In genomic region chr7:141337716-141338416, GRCm38 (mm10) we compare ENCODE assay signal across 10 mouse cellular contexts. TPM values are rescaled to one million over a fixed set of nuclear protein-coding genes. Genes with fewer than 3 reads are reported as not detected.
A peak's percentile ranks its signal among the peaks of the same experiment; 100 is the strongest.
DNase-seq lines count a peak whose midpoint lies in the region; ATAC-seq and TF ChIP-seq lines count a peak whose summit lies in the region.
"Had no signal": no experiment of that assay in that cellular context is flagged by ENCODE, and none has a peak within 500 bp of the region (broad histone marks: within the 10 kb centered on the region; RNA-seq: fewer than 3 reads in every experiment).

No protein-coding gene starts in this region.

- H3K4me1 ChIP-seq in heart, postnatal 0 days (ENCODE audit: control insufficient read depth, insufficient read depth): no peaks in the 10 kb centered on the region
- H3K4me1 ChIP-seq in intestine, postnatal 0 days (replicated peaks; ENCODE audit: control insufficient read depth, insufficient read depth, low read length): peaks cover 16% of the 10 kb centered on the region; the same call in 1 of the 2 replicates
- peaks cover 14% of the 10 kb centered on the region for H3K4me1 ChIP-seq in liver, embryonic 16.5 days (ENCODE audit: control insufficient read depth, low read depth, low read length)
- peaks cover 2% of the 10 kb centered on the region; the same call in 1 of the 2 replicates for H3K4me1 ChIP-seq in forebrain, embryonic 14.5 days (ENCODE audit: control insufficient read depth, insufficient read depth, low read length)

- H3K4me2 ChIP-seq in heart, postnatal 0 days (ENCODE audit: low read depth, low read length): no peak overlapping the region
- peak overlapping the region; percentile 73 for H3K4me2 ChIP-seq in intestine, postnatal 0 days (replicated peaks; ENCODE audit: low read depth)
- peak overlapping the region; percentile 57 for H3K4me2 ChIP-seq in liver, embryonic 16.5 days (ENCODE audit: low read depth, low read length)
- no peak overlapping the region for H3K4me2 ChIP-seq in forebrain, embryonic 14.5 days (ENCODE audit: low read length)

- no peak for TF ChIP-seq EP300 in heart, postnatal 0 days (IDR thresholded peaks at IDR 0.05; ENCODE audit: low read depth)

- peaks cover 19% of the 10 kb centered on the region for H3K36me3 ChIP-seq in heart, postnatal 0 days (replicated peaks; ENCODE audit: control insufficient read depth, insufficient read depth, low read length)
- peaks cover 27% of the 10 kb centered on the region; the same call in 1 of the 2 replicates for H3K36me3 ChIP-seq in intestine, postnatal 0 days (ENCODE audit: control insufficient read depth, insufficient read depth)
- H3K36me3 ChIP-seq in liver, embryonic 16.5 days (ENCODE audit: control insufficient read depth, insufficient read depth): peaks cover 3% of the 10 kb centered on the region
- peaks cover 23% of the 10 kb centered on the region for H3K36me3 ChIP-seq in forebrain, embryonic 14.5 days (ENCODE audit: control insufficient read depth, insufficient read depth, low read length)

- H3K9ac ChIP-seq in heart, postnatal 0 days (replicated peaks; ENCODE audit: low read depth, low read length): no peak overlapping the region
- H3K9ac ChIP-seq in intestine, postnatal 0 days (ENCODE audit: low read depth, low read length): no peak overlapping the region
- no peak overlapping the region for H3K9ac ChIP-seq in liver, embryonic 16.5 days (ENCODE audit: low read depth, low read length)
- no peak overlapping the region for H3K9ac ChIP-seq in forebrain, embryonic 14.5 days (ENCODE audit: low read length)

- H3K27ac ChIP-seq in heart, postnatal 0 days (ENCODE audit: low read depth): no peak overlapping the region
- peak overlapping the region; percentile 98 for H3K27ac ChIP-seq in intestine, postnatal 0 days (ENCODE audit: low read depth, low read length)
- no peak overlapping the region for H3K27ac ChIP-seq in liver, embryonic 16.5 days (ENCODE audit: low read length)
- no peak overlapping the region for H3K27ac ChIP-seq in forebrain, embryonic 14.5 days (ENCODE audit: low read depth, low read length)

- WGBS in heart, postnatal 0 days: 65% methylated on average over 3 of the region's 3 CpGs
- 50% methylated on average over 3 of the region's 3 CpGs for WGBS in intestine, postnatal 0 days
- WGBS in liver, embryonic 16.5 days (ENCODE audit: insufficient replicate concordance): 58% methylated on average over 3 of the region's 3 CpGs
- 83% methylated on average over 3 of the region's 3 CpGs for WGBS in forebrain, embryonic 14.5 days

- DNase-seq in heart, postnatal 0 days (ENCODE audit: low spot score): no peak
- DNase-seq in heart, adult 9 months (ENCODE audit: low spot score in 2 of 2): no peak
- peak; percentile 16 for DNase-seq in adipocyte (ENCODE audit: low spot score)
- DNase-seq in forebrain, embryonic 14.5 days (ENCODE audit: low spot score): no peak
- no peak for DNase-seq in spleen, adult 12 weeks (ENCODE audit: low spot score)
- DNase-seq: heart, postnatal 36 days; layer of hippocampus, adult 9-11 months had no signal

- H3K27me3 ChIP-seq in heart, postnatal 0 days (ENCODE audit: control insufficient read depth, insufficient read depth, low read length): no peaks in the 10 kb centered on the region
- no peaks in the 10 kb centered on the region for H3K27me3 ChIP-seq in intestine, postnatal 0 days (replicated peaks; ENCODE audit: control insufficient read depth, insufficient read depth, low read length)
- H3K27me3 ChIP-seq in liver, embryonic 16.5 days (ENCODE audit: control insufficient read depth, insufficient read depth, low read depth, low read length): no peaks in the 10 kb centered on the region
- H3K27me3 ChIP-seq in forebrain, embryonic 14.5 days (replicated peaks; ENCODE audit: control insufficient read depth, insufficient read depth, low read length): no peaks in the 10 kb centered on the region; the same call in 1 of the 2 replicates

- no peak for TF ChIP-seq CTCF in heart, postnatal 0 days (IDR thresholded peaks at IDR 0.05; ENCODE audit: low read depth)
- no peak for TF ChIP-seq CTCF in intestine, postnatal 0 days (IDR thresholded peaks at IDR 0.05; ENCODE audit: low read depth)

- no peaks in the 10 kb centered on the region for H3K9me3 ChIP-seq in heart, postnatal 0 days (replicated peaks; ENCODE audit: control insufficient read depth, low read length)
- no peaks in the 10 kb centered on the region for H3K9me3 ChIP-seq in intestine, postnatal 0 days (ENCODE audit: control insufficient read depth)
- H3K9me3 ChIP-seq in liver, embryonic 16.5 days (replicated peaks; ENCODE audit: control insufficient read depth, low read length): no peaks in the 10 kb centered on the region
- no peaks in the 10 kb centered on the region for H3K9me3 ChIP-seq in forebrain, embryonic 14.5 days (replicated peaks; ENCODE audit: control insufficient read depth, low read length)

- ATAC-seq in heart, postnatal 0 days (ENCODE audit: insufficient read depth, low read depth): 0 out of 2 replicates have a peak, but pooled peaks have one; percentile 16
- ATAC-seq in intestine, postnatal 0 days: no peak
- ATAC-seq in liver, embryonic 16.5 days (ENCODE audit: low read depth): no peak
- no peak for ATAC-seq in erythroblast, adult 5-6 weeks (replicated peaks; ENCODE audit: low FRiP score, poor library complexity, severe bottlenecking)
- ATAC-seq in forebrain, embryonic 14.5 days: no peak

- H3K4me3 ChIP-seq in heart, postnatal 0 days (ENCODE audit: low read depth, low read length): no peak overlapping the region
- H3K4me3 ChIP-seq in intestine, postnatal 0 days (ENCODE audit: low read depth, low read length): peak overlapping the region; percentile 57; the same call in 1 of the 2 replicates
- H3K4me3 ChIP-seq in liver, embryonic 16.5 days (ENCODE audit: low read depth, low read length): no peak overlapping the region
- H3K4me3 ChIP-seq in forebrain, embryonic 14.5 days (ENCODE audit: low read depth, low read length): no peak overlapping the region

RNA-seq across cellular contexts. Expression of gene Eps8l2, which starts 0.8 kb away (rescaled TPM):
- total RNA-seq in heart, postnatal 0 days (2014; rRNA removed; ENCODE audit: low replicate concordance): 2.7 and 8.9 TPM in 2 replicates
- polyA plus RNA-seq in heart, postnatal 0 days (2015; fragmentation: Nextera tagmentation; extraction: Ambion mirVana): 0.67 and 0.69 TPM in 2 replicates
- polyA plus RNA-seq in intestine, postnatal 0 days (2015; fragmentation: Nextera tagmentation; extraction: Ambion mirVana): 234 and 248 TPM in 2 replicates
- polyA plus RNA-seq in liver, embryonic 16.5 days (2015; fragmentation: Nextera tagmentation; extraction: Ambion mirVana): 26.0 and 34.0 TPM in 2 replicates
- total RNA-seq in erythroblast, adult 5-6 weeks (2015; ENCODE audit: low replicate concordance): not detected in 2 replicates
- total RNA-seq in erythroblast, adult 5-6 weeks (2017; ENCODE audit: low replicate concordance): not detected in 2 replicates
- polyA plus RNA-seq in forebrain, embryonic 14.5 days (2014; fragmentation: Nextera tagmentation; extraction: Ambion mirVana): 0.25 and 0.67 TPM in 2 replicates

RNA-seq across cellular contexts. Expression of gene Tmem80, which starts 10.3 kb away (rescaled TPM):
- 23.6 and 33.0 TPM in 2 replicates for total RNA-seq in heart, postnatal 0 days (2014; rRNA removed; ENCODE audit: low replicate concordance)
- polyA plus RNA-seq in heart, postnatal 0 days (2015; fragmentation: Nextera tagmentation; extraction: Ambion mirVana): 29.8 and 29.9 TPM in 2 replicates
- polyA plus RNA-seq in intestine, postnatal 0 days (2015; fragmentation: Nextera tagmentation; extraction: Ambion mirVana): 21.8 and 23.3 TPM in 2 replicates
- 13.9 and 16.7 TPM in 2 replicates for polyA plus RNA-seq in liver, embryonic 16.5 days (2015; fragmentation: Nextera tagmentation; extraction: Ambion mirVana)
- 6.5 and 8.4 TPM in 2 replicates for total RNA-seq in erythroblast, adult 5-6 weeks (2015; ENCODE audit: low replicate concordance)
- total RNA-seq in erythroblast, adult 5-6 weeks (2017; ENCODE audit: low replicate concordance): 10.5 and 12.9 TPM in 2 replicates
- 39.1 and 41.0 TPM in 2 replicates for polyA plus RNA-seq in forebrain, embryonic 14.5 days (2014; fragmentation: Nextera tagmentation; extraction: Ambion mirVana)

RNA-seq across cellular contexts. Expression of gene Deaf1, which starts 10.4 kb away (rescaled TPM):
- 26.4 and 30.6 TPM in 2 replicates for total RNA-seq in heart, postnatal 0 days (2014; rRNA removed; ENCODE audit: low replicate concordance)
- polyA plus RNA-seq in heart, postnatal 0 days (2015; fragmentation: Nextera tagmentation; extraction: Ambion mirVana): 21.2 and 22.0 TPM in 2 replicates
- 52.8 and 55.7 TPM in 2 replicates for polyA plus RNA-seq in intestine, postnatal 0 days (2015; fragmentation: Nextera tagmentation; extraction: Ambion mirVana)
- polyA plus RNA-seq in liver, embryonic 16.5 days (2015; fragmentation: Nextera tagmentation; extraction: Ambion mirVana): 11.6 and 13.6 TPM in 2 replicates
- 9.4 and 18.3 TPM in 2 replicates for total RNA-seq in erythroblast, adult 5-6 weeks (2015; ENCODE audit: low replicate concordance)
- 14.1 and 16.0 TPM in 2 replicates for total RNA-seq in erythroblast, adult 5-6 weeks (2017; ENCODE audit: low replicate concordance)
- polyA plus RNA-seq in forebrain, embryonic 14.5 days (2014; fragmentation: Nextera tagmentation; extraction: Ambion mirVana): 118 and 143 TPM in 2 replicates

RNA-seq across cellular contexts. Expression of gene Drd4, which starts 46.1 kb away (rescaled TPM):
- total RNA-seq in heart, postnatal 0 days (2014; rRNA removed; ENCODE audit: low replicate concordance): not detected in 2 replicates
- 0.07 TPM in 1 of 2 replicates, not detected in the other for polyA plus RNA-seq in heart, postnatal 0 days (2015; fragmentation: Nextera tagmentation; extraction: Ambion mirVana)
- polyA plus RNA-seq in intestine, postnatal 0 days (2015; fragmentation: Nextera tagmentation; extraction: Ambion mirVana): 0.33 and 0.38 TPM in 2 replicates
- polyA plus RNA-seq in liver, embryonic 16.5 days (2015; fragmentation: Nextera tagmentation; extraction: Ambion mirVana): not detected in 2 replicates
- total RNA-seq in erythroblast, adult 5-6 weeks (2015; ENCODE audit: low replicate concordance): not detected in 2 replicates
- total RNA-seq in erythroblast, adult 5-6 weeks (2017; ENCODE audit: low replicate concordance): not detected in 2 replicates
- 0.37 and 0.68 TPM in 2 replicates for polyA plus RNA-seq in forebrain, embryonic 14.5 days (2014; fragmentation: Nextera tagmentation; extraction: Ambion mirVana)
- total RNA-seq: heart, postnatal 36 days had no signal

RNA-seq across cellular contexts. Expression of gene Taldo1, which starts 54.1 kb away (rescaled TPM):
- 151 and 173 TPM in 2 replicates for total RNA-seq in heart, postnatal 0 days (2014; rRNA removed; ENCODE audit: low replicate concordance)
- 225 and 238 TPM in 2 replicates for polyA plus RNA-seq in heart, postnatal 0 days (2015; fragmentation: Nextera tagmentation; extraction: Ambion mirVana)
- 706 and 711 TPM in 2 replicates for polyA plus RNA-seq in intestine, postnatal 0 days (2015; fragmentation: Nextera tagmentation; extraction: Ambion mirVana)
- polyA plus RNA-seq in liver, embryonic 16.5 days (2015; fragmentation: Nextera tagmentation; extraction: Ambion mirVana): 373 and 397 TPM in 2 replicates
- total RNA-seq in erythroblast, adult 5-6 weeks (2015; ENCODE audit: low replicate concordance): 132 and 180 TPM in 2 replicates
- 443 and 565 TPM in 2 replicates for total RNA-seq in erythroblast, adult 5-6 weeks (2017; ENCODE audit: low replicate concordance)
- polyA plus RNA-seq in forebrain, embryonic 14.5 days (2014; fragmentation: Nextera tagmentation; extraction: Ambion mirVana): 418 and 419 TPM in 2 replicates

Comparison
In these comparisons a context has a peak if more than half of its experiments do, and no peak if none do; other contexts are left out.
1. H3K4me2 ChIP-seq: peak in intestine, postnatal 0 days (single experiment) and liver, embryonic 16.5 days (single experiment); none in heart, postnatal 0 days (single experiment) and forebrain, embryonic 14.5 days (single experiment).
2. RNA of gene Eps8l2, which starts 0.8 kb away (polyA plus RNA-seq): 234 to 248 TPM in intestine, postnatal 0 days and 26.0 to 34.0 TPM in liver, embryonic 16.5 days; 0.25 to 0.67 TPM in forebrain, embryonic 14.5 days and 0.67 to 0.69 TPM in heart, postnatal 0 days; every median in the first group is over 10 times any median in the second.